Mouse (Mus musculus): ENCODE measurements around the gene Tmem179b.
"Not testable (repeated sequence)": the region's sequence is repeated elsewhere in the genome, so short reads cannot be mapped to it uniquely, and the experiment has no call there.

Gene Tmem179b

DNA sequence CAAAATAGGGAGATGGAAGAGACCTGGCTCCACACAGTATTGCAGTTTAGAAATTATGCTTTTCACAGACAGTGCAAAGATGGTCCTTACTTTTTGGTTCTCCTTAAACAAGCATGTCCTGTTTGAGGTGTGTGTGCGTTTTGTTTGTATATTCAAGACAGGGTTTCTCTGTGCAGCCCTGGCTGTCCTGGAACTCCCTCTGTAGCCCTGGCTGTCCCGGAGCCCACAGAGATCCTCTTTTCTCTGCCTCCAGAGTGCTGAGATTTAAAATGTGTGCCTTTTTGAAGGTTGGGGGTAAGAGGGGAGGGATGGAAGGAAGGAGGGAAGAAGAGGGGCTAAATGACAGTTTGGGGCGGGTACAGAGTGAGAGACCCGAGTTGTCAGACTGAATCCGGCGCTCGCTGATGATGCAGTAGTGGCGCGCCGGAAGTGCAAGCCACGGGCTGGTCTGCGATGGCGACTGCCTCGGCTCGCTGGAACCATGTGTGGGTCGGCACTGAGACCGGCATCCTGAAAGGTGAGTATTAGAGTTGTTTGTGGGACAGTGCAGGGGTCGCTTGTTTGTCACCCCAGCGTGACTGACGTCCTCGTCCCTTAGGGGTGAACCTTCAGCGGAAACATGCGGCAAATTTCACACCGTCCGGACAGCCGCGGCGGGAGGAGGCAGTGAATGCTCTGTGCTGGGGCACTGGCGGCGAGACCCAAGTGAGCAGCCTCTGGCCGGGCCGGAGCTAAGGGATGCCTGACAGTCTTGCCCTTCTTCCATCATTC, 38.7 kb downstream of the Tmem179b start, which contains the start of gene Wdr74:
Gene Wdr74, plus strand, starts transcription at position 439 of the 771 bp plus-strand sequence.
- DNase-seq (ENCODE audit: low spot score in 2 of 2) = peak; percentile 95 to 98

DNA sequence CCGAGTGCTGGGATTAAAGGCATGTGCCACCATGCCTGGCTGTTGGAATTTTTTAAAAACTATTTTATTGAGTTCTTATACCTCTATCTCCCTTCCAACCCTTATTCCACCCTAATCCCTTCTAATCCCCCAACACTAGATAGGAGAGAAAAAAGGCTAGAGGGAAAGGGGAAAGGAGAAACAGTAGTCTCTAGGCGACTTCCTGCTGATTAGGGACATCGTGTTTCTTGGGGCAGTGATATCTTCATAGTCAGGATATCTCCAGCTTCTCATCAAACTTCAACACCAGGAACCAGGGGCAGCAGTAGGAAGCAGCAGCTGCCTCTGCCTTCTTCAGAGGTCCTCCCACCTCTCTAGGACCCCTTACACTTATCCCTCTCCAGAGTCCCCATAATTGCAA, 39.9 kb downstream of the Tmem179b start:
- no peak for DNase-seq (ENCODE audit: low spot score in 2 of 2)

DNA sequence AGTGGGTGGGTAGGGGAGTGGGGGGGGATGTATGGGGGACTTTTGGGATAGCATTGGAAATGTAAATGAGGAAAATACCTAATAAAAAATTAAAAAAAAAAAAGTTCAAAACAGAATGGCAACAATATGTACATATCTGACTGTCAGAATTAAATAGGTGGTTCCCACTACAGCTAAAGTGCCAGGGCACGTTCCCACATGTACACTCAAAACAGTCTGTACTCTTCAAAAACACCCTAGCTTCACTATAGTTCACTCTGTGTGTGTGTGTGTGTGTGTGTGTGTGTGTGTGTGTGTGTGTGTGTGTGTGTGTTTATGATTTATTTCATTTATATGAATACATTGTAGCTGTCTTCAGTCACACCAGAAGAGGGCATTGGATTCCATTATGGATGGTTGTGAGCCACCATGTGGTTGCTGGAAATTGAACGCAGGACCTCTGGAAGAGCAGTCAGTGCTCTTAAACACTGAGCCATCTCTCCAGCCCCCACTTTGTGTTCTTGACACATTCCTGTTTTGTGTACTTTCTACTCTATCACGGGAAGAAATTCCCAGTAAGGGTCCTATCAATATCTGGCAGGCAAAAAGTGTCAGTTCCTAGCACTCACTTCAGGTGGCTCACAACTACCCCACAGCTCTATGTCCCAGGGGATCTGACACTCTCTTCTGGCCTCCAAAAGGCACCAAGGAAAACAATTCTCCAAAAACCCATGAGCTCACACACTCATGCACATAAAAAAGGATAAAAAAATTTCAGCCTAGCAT, 45.8 kb downstream of the Tmem179b start:
- DNase-seq (ENCODE audit: low spot score in 2 of 2) = not testable (repeated sequence)

DNA sequence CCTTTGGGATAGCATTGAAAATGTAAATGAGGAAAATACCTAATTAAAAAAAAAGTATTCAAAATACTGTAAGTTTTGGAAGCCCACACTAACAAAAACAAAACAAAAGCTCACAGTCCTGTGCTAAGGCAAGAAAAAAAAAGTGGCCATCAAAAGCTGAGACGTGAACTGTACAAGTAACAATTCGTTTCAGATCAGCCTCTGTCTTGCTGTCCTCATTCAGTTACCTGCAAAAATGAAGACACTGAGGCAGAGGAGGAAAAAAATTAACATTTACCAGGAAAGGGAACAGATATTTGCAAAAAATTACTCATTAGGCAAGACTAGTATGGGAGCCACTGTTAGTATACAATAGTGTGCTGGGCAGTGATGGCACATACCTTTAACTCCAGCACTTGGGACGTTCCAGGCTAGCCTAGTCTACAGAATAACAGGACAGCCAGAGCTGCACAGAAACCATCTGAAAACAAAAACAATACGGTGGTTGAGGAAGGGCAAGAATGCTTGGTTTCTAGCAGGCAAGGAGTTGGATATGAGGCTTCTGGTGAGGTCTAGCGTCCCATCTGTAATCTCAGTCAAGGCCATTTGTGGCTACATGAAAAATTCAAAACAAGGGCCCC, 46.7 kb downstream of the Tmem179b start:
- no peak for DNase-seq (ENCODE audit: low spot score in 2 of 2)

DNA sequence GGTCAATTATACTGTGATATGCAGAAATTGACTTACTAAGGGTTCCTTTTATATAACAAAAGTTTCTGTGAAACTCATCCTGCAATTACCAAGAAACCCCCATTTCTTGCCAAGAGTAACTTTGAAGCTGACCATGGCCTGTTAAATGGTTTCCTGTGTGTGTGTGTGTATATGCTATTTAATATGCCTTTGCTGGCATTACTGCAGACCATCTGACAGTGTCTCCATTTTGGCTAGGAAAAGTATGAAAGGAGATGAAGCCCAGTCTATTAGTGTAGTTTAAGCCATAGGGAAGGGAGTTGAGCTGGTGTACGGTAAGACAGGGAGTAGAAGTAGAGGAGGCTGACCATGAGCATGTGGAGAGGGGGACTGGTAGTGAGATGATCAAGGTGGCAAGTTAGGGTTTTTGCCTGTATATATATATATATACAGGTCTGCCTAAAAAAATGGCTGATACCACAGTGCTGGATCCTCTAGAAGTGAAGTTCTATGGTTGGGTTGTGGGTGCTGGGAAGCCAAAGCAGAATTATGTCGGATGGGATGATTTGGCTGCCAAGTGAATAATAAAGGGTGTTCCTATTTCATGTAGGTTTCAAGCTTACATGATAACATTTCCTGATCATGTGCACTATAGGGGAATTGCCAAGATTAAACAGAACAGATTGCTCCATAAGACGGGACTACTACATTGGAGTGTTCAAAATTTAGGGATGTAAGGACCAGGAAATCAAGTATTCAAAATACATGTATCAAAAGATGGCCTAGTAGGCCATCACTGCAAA, 47.5 kb downstream of the Tmem179b start:
- DNase-seq (ENCODE audit: low spot score in 2 of 2) = no peak

DNA sequence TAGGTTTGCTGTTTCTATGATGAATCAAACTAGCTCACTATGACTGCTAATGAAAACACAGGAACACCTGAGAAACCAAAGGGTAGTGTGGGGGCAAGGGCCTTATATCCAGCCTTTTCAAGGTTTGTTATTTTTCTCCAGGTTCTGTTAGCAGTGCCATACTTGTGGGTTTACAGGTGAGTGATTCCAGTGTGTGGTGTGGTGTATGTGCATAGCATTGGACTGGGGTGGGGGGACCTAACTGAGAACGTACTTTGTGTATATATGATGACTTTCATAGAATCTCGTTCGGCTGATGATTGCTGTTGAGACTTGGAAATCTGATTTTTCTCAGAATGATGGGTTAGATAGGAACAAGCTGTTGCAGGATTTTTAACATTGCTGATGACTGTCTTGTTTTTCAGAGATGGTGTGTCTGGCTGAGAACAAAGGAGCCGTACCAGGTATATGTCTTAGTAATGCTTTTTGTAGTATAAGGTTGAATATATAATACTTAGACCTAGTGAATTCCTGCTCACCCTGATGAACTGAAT, 49.1 kb downstream of the Tmem179b start:
- no peak for DNase-seq (ENCODE audit: low spot score in 2 of 2)

DNA sequence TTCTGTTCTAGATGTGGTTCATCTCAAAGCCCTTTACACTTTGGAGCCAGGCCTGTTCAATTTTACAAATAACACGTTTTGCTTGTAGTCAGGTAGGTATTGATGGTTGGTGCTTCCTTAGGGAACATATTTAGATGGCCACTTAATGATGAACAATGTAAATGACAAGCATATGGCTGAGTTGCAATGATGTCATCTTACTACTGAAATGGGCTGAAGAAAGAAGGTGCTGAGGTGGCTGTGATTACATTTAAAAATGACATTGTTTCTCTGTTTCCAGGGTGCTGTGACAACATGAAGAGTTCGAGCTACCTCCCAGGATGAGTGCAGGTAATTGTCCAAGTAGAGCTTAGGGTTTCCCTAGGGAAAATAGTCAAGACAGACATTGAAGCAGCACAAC, 49.9 kb downstream of the Tmem179b start:
- DNase-seq (ENCODE audit: low spot score in 2 of 2) = no peak

DNA sequence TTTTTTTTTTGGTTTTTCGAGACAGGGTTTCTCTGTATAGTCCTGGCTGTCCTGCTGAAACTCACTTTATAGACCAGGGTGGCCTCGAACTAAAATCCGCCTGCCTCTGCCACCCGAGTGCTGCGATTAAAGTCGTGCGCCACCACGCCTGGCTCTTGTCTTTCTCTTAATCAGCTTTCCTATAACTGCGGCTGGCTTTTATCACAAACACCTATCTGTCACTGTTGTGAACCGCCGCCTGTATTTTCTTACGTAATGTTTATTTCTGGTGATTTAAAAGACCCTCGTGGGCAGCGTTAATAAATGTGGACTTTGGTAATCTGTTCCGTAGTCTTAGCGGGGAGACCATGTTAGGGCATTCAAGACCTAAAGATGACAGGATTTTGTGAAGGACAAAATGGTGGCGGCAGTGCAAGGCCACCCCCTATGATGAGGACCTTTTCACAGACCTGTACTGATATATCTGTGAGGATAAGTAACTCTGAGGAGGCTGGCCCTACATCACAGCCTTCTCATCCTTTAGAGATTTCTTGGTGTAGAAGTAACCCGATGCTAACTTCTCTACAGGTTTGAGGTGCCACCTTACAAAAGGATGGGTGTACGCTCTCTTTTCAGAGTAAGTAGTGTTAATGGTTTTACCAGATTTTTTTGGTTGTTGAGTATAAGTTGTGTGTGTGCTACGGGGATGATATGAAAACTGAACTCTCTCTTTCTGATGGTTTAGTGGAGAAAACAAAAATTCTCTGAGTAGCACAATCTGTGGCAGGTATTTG, 50.5 kb downstream of the Tmem179b start:
- DNase-seq (ENCODE audit: low spot score in 2 of 2) = no peak

DNA sequence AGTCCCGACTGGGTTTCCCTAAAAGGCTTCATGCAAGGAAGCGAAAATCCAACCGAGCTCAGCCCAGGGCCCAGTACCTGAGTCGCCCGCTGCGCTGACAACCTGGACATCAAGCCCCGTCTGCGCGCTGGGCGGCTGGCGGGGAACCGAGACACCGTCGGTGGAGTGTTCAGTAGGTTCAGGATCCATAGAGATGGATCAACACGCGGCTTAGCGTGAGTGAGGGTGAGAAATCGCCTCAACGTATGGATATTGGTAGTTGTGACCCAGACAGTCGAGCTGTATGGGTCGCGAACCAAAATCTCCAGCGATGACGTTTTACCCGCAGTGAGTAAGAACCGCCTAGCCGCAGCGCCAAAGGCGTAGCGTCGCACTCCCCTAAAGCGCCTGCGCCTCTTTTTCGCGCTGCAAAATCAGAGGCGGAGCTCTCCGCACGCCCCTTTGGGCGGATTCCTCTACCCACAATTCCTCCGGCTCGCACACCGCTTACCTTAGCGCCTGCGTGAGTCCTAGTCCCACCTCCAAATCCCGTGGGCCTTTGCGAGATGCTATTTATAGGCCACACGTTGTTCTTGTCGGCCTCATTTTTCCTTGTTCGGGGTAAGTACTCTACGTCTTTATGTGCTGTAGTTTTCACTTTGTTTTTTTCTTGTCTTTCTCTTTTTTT, 51.2 kb downstream of the Tmem179b start, which contains the start of gene Slc3a2:
Gene Slc3a2, minus strand, starts transcription at position 463 of the 667 bp plus-strand sequence.
- DNase-seq (ENCODE audit: low spot score in 2 of 2) = peak; percentile 96 to 97

DNA sequence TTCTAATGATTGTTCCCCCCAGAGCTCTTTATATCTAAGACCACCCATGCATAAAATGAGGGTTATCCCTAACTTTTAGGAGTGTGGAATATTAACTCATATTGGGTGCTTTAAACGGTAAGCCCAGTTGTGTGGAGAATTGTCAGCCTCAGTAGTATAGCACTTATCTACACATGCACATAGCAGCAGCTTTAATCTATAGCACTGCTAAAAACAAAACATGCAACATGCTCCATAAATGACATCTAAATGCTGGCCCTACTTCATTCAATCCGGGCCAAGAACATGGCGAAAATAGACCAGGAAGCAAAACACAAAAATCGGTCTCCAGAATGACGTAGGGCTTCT, 51.7 kb downstream of the Tmem179b start:
- no peak for DNase-seq (ENCODE audit: low spot score in 2 of 2)
